Mouse (Mus musculus) embryonic fibroblast, embryonic 13.5 days (primary cell): ENCODE data around the gene Gm28048.

ENCODE experiments used
- CTCF ChIP-seq: IDR thresholded peaks from 2 replicates; pipeline ENCODE4 v1.5.1; 2011; ENCODE audit warnings: mild to moderate bottlenecking, control low read depth, low read length, moderate library complexity, borderline replicate concordance; ENCODE audit not compliant: insufficient read depth
- POLR2A ChIP-seq: IDR thresholded peaks from 2 replicates; pipeline ENCODE4 v1.6.1; 2011; ENCODE audit warnings: low read depth, mild to moderate bottlenecking, control low read depth, low read length, moderate library complexity

DNA sequence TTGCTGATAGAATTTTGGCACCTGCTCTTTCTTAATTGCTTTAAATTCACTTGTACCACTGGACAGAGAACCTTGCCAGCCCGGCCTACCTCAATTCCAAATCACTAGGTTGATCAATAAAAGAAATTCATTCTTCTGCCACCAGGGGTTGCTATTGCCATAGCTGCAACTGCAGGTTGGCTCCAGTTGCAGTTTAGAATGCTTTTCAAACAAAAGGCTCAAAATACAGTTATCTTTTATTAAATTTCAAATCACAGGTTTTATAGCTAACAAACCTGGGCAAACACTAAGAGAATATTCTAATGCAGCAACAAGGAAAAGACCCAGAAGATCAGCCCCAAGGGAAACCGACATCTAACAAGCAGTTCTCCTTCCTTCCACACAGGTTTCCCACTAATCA, 5.5 kb upstream of the Gm28048 start:
- TF ChIP-seq CTCF (0 out of 2 replicates have a peak, but pooled peaks have one; percentile 3), POLR2A (no peak)
